Mouse (Mus musculus) layer of hippocampus, adult 2 months (tissue): ENCODE data around the gene Rnf130. TPM values are rescaled to one million over a fixed set of nuclear protein-coding genes. Genes with fewer than 3 reads are reported as not detected.

Source experiments
- DNase-seq, 2 experiments: peaks; one replicate each; pipeline ENCODE4 v3.0.0; 2022; ENCODE audit warnings: low spot score in 2 of 2
- H3K27ac ChIP-seq: fragments of 200-600 bp; 2 replicates; pipeline ENCODE4 v1.8.1; 2022
- H3K4me3 ChIP-seq: fragments of 200-600 bp; 2 replicates; pipeline ENCODE4 v1.8.1; 2022; ENCODE audit warnings: mild to moderate bottlenecking
- CTCF ChIP-seq: fragments of 200-600 bp; conservative IDR thresholded peaks from 2 replicates; pipeline ENCODE4 v1.8.1; 2022; ENCODE audit warnings: antibody characterized with exemption, mild to moderate bottlenecking, moderate library complexity
- microRNA-seq, 2 experiments: library from miRNA; unstranded; fragments of <30 nt; microRNA quantifications; one replicate each; pipeline ENCODE4 v1.2.0; 2021
- total RNA-seq, 2 experiments: library from RNA; stranded (reverse); gene quantifications; 2 replicates each; pipeline ENCODE4 v1.2.3; 2021

The Rnf130 gene
- total RNA-seq, 2 experiments from 2014 or later: 75.3 to 78.3 TPM

DNA sequence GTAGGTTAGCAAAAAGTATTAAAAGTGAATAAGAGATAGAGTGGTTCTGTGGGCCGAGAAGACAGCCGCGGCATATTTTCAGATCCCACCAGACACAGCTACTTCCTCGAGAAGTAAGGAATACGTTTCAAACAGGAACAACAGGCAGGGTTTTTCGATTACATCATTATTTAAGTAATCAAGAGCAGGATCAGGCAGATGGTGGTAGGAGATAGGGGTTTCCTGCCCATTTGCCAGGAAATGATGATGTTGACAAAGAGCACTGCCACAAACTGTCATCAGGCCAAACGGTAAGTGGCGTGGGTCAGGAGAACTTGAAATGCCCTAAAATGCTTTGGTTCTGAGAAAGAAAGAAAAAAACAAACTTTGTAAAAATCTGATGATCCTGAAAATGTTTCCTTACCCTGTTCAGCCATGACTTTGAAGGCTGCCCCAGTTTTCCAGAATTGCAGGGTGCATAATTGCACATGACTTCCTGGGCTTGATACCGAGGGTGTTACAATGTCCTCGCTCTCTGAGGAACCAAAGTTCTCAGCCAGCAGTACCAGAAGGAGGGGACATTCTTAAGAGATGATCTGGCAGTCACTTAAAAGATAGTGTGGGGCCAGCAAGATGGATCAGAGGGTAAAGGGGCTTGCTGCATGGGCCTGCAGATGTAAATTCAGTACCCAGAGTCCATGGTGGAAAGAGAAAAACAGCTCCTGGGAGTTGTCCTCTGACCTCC, 109.2 kb downstream of the Rnf130 start:
- no peak overlapping the region for H3K4me3 ChIP-seq
- no peak for DNase-seq
- no peak for TF ChIP-seq CTCF
- H3K27ac ChIP-seq: no peak overlapping the region

DNA sequence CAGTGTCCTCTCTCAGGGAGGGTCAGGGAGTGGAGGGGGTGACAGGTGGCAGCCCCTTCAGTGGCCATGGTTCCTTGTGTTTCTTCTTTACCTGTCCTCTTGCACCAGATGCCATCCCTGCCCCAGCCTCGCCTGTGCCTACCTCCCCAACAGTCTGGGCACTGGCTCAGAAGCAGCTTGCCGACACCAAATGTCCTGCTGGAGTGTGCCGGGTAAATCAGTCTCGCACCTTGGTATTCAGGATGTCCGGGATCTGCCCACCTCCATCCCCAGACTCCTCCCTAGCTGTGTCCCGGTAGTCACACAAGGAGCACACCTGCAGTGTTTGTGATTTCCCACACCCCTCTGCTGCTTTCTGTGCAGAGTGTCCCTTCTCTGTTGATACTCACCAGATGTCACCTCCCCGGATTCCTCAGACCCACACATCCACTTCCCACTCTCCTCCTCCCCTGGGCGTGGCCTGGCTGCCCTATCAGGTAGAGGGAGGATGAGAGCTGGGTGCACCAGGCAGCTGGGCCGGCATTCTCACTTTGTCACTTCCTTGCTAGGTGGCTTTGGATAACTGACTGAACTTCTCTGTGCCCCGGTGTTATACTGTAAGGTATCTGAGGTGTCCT, 113.2 kb downstream of the Rnf130 start:
- no peak for TF ChIP-seq CTCF
- no peak for DNase-seq
- Histone ChIP-seq H3K27ac (no peak overlapping the region), H3K4me3 (no peak overlapping the region)

DNA sequence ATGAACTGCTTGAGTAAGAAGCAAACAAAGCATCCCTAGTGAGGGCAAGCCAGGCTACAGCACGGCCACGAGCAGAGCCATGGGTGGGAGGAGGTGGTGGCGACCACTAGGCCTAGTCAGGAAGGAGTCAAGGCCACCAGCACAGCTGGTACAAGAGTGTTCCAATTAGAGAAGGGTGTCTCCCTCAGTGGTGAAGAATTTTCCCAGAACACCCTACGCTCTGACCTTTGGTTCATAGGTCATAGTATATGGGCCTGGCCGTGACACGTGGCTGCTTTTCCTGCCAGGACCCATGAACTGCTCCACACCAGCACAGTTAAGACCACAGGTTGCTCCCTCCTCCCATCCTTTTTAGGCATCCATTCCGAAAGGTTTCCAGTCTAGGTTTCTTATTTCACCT, 114.4 kb downstream of the Rnf130 start:
- Histone ChIP-seq H3K27ac (no peak overlapping the region), H3K4me3 (no peak overlapping the region)
- TF ChIP-seq CTCF: no peak
- no peak for DNase-seq

DNA sequence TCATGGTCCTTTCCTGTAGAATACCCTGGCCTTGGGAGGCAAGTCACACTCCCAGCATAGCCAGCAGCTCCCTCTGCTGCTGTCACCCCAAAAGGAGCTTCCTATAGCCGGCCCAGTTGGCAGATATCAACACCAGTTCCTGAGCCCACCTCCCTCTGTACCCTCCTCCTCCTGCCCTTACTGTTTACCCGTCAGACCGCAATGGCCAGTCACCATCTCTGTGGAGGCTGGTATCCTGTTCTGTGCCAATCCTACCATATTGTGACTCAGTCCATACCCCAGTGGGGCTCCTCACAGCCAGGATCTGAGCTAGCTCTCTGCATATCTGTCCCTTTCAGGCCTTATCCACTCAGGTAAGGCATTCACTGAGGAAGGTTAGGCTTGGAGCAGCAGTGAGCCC, 120.4 kb downstream of the Rnf130 start:
- H3K4me3 ChIP-seq: no peak overlapping the region
- TF ChIP-seq CTCF: no peak
- no peak for DNase-seq
- H3K27ac ChIP-seq: no peak overlapping the region

DNA sequence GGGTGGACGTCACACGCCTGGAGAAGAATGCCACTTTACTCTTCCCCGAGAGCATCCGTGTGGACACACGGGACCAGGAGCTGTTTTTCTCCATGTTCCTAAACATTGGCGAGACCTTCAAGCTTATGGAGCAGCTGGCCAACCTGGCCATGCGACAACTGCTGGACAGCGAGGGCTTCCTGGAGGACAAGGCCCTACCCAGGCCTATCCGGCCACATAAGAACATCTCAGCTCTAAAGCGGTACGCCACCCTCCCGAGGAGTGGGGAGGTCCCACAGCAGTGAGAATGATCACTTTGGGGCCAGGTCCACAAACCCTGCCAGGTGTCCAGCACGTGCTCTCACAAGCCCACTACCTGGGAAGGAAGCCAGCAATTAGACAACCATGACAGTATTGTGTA, 121.0 kb downstream of the Rnf130 start:
- Histone ChIP-seq H3K27ac (no peak overlapping the region), H3K4me3 (no peak overlapping the region)
- TF ChIP-seq CTCF: no peak
- no peak for DNase-seq

DNA sequence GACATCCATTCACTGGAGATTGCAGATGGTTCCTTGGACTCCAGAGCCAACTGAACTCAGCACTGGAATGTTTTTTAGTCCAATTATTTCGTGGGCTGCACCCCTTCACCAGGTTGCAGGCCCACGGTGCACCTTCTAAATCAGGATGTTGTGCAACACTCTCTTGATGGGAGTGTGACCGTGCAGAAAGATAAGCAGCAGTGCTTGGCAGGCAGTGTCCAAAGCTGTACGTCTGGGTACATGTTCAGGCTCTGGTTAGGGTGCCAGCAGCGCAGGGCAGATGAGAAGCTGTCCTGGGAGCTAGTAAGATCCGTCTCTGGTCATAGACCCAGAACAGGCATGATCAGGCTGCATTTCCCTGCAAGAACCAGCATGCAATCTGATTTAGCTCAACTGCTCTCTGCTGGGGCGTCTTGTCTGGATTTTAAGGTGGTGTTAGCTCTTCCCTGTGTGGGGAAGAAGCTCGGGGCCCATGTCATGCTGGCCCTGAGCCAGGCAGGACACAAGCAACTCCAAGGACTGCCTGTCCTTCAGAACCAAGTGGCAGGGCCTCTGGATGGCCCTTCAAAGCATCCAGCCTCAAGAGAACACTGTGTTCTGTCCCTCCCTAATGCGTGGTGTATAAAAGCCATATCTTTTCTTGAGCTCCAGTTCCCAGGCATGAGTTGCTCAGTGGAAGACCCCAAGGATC, 122.3 kb downstream of the Rnf130 start:
- Histone ChIP-seq H3K4me3 (no peak overlapping the region), H3K27ac (no peak overlapping the region)
- TF ChIP-seq CTCF: no peak
- no peak for DNase-seq

DNA sequence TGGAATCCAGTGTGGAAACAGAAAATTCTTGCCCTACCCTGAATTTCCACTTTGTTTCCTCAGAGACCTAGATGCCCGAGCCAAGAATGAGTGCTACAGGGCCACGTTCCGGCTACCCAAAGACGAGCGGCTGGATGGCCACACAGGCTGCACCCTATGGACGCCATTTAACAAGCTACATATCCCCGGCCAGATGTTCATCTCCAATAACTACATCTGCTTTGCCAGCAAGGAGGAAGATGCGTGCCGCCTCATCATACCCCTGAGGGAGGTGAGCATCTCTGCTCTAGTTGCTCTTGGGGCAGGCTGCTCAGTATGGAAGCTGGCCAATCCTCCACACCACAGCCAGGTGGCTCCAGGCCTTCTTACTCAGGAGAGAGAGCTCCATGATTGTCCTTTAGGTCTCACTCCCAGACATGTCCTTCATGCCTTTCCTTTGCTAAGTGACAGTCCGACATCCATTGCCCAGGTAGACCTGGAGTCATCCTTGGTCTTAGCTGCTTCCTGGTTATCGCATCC, 122.9 kb downstream of the Rnf130 start:
- no peak for DNase-seq
- no peak for TF ChIP-seq CTCF
- Histone ChIP-seq H3K27ac (no peak overlapping the region), H3K4me3 (no peak overlapping the region)

DNA sequence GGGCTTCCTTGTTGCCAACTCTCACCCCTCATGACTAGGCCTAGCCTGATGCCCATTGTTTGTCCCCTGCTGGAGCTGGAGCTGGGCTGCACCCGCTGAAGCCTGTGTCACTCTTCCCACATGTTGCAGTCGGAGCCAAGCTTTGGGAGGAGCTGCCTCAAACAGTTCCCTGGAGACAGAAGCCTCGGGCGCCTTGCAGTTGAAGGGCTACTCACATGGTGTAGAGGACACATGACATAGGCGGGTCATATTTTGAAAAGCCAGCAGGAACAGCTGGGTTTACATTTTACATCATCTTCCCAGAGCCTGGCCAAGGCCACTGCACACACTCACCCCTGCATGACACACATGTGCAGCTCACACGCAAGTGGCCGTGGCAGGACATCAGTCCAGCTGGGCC, 124.1 kb downstream of the Rnf130 start:
- no peak for TF ChIP-seq CTCF
- Histone ChIP-seq H3K27ac (no peak overlapping the region), H3K4me3 (no peak overlapping the region)
- no peak for DNase-seq

DNA sequence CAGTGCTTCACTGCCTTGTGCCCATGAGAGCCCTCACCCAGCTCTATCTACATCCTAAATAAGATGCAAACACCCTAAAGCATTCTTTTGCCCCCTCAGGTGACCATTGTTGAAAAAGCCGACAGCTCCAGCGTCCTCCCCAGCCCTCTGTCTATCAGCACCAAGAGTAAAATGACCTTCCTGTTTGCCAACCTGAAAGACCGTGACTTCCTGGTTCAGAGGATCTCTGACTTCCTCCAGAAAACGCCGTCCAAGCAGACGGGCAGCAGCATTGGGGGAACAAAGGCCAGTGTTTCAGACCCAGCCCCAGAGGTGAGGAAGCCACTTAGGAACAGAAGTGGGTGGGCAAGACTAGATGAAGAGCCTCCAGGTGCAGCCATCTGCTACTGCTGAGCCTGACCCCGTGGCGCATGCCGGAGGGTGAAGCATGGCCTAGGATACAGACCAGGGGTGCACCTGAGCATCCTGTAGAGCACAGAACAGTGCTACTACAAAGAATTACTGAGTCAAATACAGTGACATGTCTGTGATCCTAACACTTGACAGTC, 124.5 kb downstream of the Rnf130 start:
- H3K4me3 ChIP-seq: no peak overlapping the region
- DNase-seq: no peak
- no peak overlapping the region for H3K27ac ChIP-seq
- TF ChIP-seq CTCF: no peak

DNA sequence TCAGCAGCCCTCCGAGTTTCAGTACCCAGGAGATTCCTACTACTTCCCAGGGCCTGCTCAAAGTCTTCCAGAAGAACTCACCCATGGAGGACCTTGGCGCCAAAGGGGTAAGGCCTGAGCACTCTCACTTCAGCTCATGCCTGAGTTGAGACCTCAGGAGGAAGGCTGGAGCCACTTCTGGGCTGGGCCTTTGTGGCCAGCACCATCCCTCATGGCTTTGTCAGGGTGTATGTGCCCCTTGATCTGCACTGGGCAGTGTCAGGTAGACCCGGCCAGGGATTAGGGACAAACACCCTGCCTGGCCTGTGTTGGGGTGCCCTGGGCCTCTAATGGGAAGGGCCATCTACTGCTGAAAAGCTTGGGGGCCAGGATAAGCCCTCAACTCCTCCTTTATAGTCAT, 126.2 kb downstream of the Rnf130 start:
- Histone ChIP-seq H3K27ac (no peak overlapping the region), H3K4me3 (no peak overlapping the region)
- DNase-seq: no peak
- TF ChIP-seq CTCF: no peak

DNA sequence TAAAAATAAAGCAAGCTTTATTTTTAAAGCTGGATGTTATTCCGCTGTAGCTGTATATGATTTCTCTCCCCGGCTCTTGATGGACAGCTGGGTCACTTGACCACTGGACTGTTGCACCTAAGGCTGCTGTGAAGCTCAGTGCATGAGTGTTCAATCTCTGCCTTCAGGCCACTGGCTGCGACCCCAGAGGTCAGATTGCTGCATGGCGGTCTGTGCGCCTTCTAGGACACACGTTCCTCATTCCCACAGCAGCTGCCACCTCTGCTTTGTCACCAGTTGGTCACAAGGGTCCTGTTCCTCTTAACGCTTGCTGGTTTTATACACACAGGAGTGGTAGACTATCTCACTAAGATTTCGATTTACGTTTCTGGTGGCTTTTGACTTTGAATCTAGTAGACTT, 129.0 kb downstream of the Rnf130 start:
- H3K27ac ChIP-seq: no peak overlapping the region
- no peak for DNase-seq
- H3K4me3 ChIP-seq: no peak overlapping the region
- no peak for TF ChIP-seq CTCF

Small RNAs within 50 kb of the gene (microRNA-seq; reads per million reads assigned to microRNA genes)
- 111 to 223 reads per million in 2 experiments for gene Mir340

Other genes with a start within 250 kb of the Rnf130 start
- 1 to 10 TPM; 5.0 TPM for gene Gfpt2, start 231.2 kb upstream of the Rnf130 start, total RNA-seq
- 100 to 1,000 TPM; 150 to 154 TPM for gene Mapk9, start 178.6 kb upstream of the Rnf130 start, total RNA-seq
- gene Rasgef1c, start 123.5 kb upstream of the Rnf130 start, total RNA-seq: 1 to 10 TPM; 1.5 to 1.9 TPM
- gene Tbc1d9b, start 106.0 kb downstream of the Rnf130 start, total RNA-seq: 100 to 1,000 TPM; 104 to 107 TPM
- gene Mrnip, start 149.1 kb downstream of the Rnf130 start, total RNA-seq: 10 to 100 TPM; 12.7 to 15.8 TPM
- gene Sqstm1, start 185.5 kb downstream of the Rnf130 start, total RNA-seq: 100 to 1,000 TPM; 444 to 465 TPM
- gene Mgat4b, start 185.5 kb downstream of the Rnf130 start, total RNA-seq: 10 to 100 TPM; 91.2 to 93.0 TPM
- gene Ltc4s, start 213.3 kb downstream of the Rnf130 start, total RNA-seq: 1 to 10 TPM; 6.8 to 9.3 TPM